Mouse (Mus musculus): Measurements from ENCODE around the gene Chpt1. TPM values are rescaled to one million over a fixed set of nuclear protein-coding genes. Genes with fewer than 3 reads are reported as not detected.
"Not testable (repeated sequence)": the region's sequence is repeated elsewhere in the genome, so short reads cannot be mapped to it uniquely, and the experiment has no call there.

The Chpt1 gene
- 10 to 100 TPM; 37.6 to 44.9 TPM for total RNA-seq (2021)
- long read RNA-seq, experiment 1, full-length matches to known transcripts: 70 of 79 reads
- long read RNA-seq, experiment 1, partial matches to known transcripts: 2 of 79 reads
- long read RNA-seq, experiment 1, other reads (novel, unspliced or antisense): 7 of 79 reads
- long read RNA-seq, experiment 2, full-length matches to known transcripts: 81 of 88 reads
- long read RNA-seq, experiment 2, partial matches to known transcripts: 3 of 88 reads
- long read RNA-seq, experiment 2, other reads (novel, unspliced or antisense): 4 of 88 reads

DNA sequence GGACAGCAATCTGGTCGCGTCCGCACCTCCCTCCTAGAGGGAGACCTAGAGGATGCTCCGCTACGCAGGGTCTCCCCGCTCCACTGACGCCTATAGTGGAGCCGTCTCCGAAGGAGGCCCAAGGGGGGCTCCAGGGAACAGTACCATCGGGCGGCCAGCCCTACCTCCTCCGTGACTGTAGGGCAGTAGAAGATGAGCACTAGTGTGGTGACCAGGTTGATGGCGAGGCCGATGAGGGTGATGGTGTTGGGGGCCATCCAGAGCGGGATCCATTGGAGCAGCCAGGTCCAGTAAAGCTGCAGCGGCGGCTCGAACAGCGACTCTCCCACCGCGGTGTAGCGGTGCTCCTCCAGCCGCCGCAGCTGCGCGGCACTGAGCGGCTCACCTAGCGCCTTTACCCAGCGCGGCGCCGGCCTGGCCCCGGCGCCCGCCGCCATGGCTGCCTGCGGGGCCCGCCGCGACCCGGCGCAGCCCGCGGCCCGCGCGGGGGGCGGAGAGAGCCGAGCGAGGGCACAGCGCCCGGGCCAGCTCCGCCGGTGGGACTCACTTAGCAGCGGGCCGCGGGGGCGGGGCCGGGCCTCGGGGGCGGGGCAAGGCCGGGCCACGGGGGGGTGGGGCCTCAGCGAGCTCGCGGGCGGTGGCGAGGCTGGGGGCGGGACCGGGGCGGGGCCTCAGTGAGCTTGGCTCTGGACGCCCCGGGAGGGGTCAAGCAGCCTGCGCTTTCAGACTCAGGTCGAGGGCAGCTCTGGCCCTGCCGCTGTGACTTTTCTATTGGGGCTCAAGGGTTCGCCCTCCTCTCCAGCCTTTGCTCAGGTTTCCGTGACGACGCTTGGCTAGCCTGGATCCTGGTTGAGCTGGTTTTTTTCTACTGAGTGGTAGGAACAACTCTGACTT is at the start of gene Chpt1:
TSS of gene Chpt1 (minus strand) at position 653 of the 894 bp plus-strand sequence.
- peak; percentile 95 for DNase-seq

DNA sequence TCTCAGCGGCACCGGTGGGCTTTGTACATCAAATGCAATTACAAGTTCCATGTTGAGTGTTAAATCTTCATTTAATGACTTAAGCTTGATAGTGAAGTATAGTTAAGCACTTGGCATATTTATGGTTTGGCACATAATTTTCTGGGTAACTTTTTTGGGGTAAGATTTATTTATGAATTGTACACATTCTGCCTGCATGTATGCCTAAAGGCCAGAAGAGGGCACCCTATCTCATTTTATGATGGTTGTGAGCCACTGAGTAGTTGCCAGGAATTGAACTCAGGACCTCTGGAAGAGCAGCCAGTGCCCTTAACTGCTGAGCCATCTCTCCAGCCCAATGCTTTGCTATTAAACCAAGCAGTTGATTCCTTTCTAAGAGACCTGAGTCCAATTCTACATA is 48.9 kb upstream of the Chpt1 start:
- no peak for DNase-seq

GRCm38 (mm10) chr10:88550225-88550624 is 46.4 kb upstream of the Chpt1 start:
- no peak for DNase-seq

- no peak for DNase-seq
These were observed 43.8 kb upstream of the Chpt1 start for GRCm38 (mm10) chr10:88547635-88548034.

GRCm38 (mm10) chr10:88530631-88531030 is 26.8 kb upstream of the Chpt1 start:
- DNase-seq: no peak

DNA sequence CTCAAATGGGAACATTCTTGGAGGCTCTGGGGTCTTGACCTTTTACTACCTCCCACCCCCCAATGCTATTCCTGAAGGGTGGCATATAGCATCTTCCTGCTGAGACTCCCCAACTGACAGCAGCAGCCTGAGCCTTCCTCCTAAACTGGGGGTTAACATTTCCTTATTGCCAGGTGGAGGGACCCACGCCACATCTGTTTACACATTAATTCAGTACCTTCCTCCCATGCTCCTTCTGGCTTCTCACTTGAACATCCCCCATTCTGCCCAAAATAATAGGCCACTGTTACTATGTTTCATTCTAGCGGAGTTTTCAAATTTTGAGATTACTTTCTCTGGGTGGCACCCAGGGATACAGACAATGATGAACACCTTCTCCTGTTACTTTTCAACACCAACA is 20.1 kb upstream of the Chpt1 start:
- no peak for DNase-seq

- no peak for DNase-seq
These were observed 19.3 kb upstream of the Chpt1 start for GRCm38 (mm10) chr10:88523212-88523611.

DNA sequence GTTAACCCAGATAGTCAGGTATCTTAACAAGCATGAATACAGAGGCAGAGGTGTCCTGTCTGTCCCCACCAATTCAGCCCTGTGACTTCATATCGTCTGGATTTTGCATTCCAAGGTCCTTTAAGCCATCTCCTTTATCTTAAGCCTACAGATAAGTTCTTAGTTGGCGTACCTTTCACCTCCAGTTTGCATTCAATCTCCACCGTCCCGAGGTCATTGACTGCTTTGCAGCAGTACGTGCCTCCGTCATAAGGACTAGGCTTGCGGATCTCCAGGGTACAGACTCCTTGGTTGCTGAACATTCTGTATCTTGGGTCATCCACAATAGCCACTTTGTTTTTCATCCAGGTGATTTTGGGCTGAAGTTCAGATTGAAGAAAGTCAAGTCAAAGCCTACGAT is 18.9 kb upstream of the Chpt1 start:
- DNase-seq: no peak

DNA sequence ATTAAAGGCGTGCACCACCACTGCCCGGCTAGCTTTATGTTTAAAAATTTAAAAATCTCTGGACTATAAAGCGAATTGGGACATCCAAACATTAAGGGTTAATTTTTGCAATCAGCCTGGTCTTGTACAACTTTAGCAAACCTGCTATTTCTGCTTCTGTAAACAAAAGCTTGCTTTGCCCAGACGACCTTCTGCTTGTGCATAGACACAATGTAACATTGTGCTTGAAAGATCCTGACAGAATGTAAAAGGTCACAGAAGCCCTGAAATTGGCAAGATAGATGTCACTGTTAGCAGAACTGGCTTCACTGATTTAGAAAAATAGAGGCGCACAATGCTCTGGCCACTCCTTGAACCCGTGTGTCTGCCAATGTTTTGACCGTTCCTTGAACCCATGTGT is 11.2 kb upstream of the Chpt1 start:
- not testable (repeated sequence) for DNase-seq

DNA sequence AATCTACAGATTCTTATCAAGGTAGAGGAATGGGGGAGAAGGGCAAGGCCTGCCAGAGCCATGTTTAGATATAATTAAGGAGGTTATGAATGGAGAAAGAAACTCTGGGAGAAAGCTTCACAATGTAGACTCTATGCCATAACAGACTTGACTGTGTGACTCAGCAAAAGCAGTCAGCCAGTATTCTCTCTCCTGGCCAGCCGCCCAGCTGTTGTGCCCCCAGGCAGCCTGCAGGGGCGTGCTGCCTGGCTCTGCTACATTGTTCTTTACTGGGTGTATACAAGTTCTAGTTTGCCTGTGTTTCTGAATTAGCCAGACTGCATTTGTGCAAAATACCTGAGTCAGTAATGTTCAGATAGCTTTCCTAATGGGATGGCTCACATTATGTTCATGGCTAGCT is 10.6 kb upstream of the Chpt1 start:
- peak; percentile 75 for DNase-seq

GRCm38 (mm10) chr10:88513574-88514135 is 9.8 kb upstream of the Chpt1 start:
- no peak for DNase-seq

GRCm38 (mm10) chr10:88511355-88511754 is 7.5 kb upstream of the Chpt1 start:
- DNase-seq: no peak

DNA sequence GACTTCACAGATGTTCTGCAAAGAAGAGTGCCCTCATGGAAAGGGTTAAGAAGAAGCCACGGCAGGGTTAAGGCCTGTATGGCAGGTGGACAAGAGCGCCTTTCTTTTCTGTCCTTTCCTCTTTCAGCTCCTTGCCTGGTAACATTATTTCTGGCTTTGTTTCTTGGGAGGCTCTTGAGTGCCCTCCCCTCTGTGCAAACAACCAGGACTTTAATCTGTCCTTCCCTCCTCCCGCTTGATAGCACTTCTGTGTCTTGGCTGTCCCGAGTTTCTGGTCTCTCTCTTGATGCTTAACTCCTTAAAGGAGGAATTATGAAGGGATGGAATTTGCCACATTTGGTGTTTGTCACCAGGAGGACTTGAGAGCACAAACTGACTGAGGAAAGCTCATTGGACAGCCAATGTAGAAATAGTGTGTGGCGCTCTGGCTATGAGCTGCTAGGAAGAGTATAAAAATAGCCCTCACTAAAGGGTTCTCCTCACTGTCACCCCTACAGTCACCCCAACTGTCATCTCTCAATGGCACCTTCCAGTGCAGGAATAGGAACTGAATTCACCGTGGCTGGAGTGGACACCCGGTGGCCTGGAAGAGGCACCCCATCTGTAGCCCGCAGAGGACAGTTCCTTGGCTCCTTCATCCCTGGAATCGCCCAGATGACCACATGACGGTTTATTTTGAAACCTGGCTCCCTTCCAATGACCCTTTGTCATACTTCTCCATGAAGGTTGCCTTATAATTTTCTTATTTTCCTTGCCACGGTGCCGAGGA is 6.8 kb upstream of the Chpt1 start:
- DNase-seq: no peak

DNA sequence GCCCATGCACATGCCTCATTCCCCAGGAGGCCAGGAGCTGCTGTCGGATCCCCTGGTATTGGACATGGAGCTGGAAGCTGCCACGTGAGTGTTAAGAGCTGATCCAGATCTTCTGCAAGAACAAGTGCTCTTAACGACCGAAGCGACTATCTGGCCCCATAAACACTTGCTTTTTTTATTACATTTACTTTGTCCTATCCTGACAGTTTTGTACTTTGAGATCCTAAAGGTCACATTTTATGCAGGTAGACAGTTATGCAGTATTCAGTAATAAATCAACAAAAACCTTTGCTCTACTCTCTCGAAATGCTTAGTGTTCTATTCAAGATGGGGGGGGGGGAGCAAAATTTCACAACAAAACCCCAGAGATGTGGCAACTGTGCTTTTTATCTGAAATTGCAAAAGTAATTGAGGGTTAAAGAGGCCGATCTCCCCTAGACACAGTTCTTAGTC is 3.8 kb upstream of the Chpt1 start:
- DNase-seq: no peak

- DNase-seq: no peak
These were observed 1.4 kb upstream of the Chpt1 start for GRCm38 (mm10) chr10:88505256-88505655.

- DNase-seq: no peak
These were observed 608 bp upstream of the Chpt1 start for GRCm38 (mm10) chr10:88504481-88504880.

DNA sequence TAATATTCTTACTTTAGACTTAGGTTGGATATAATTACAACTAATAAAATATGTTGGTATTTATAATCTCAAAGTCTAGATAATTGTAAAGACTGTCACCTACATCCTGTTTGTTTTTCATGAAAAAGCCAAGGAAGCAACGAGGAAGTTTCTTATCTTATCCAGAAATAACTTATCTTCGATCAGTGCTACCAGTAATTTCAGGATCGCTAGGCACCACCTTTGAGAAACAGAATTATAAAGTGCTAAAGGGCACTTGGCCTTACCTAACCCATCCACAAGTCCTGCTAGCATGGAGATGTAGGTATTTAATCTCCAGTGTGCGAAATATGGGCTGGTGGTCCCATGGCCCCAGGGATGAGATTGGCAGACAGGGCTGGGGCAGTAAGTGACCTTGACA is 954 bp downstream of the Chpt1 start:
- no peak for DNase-seq

- DNase-seq: no peak
These were observed 1.7 kb downstream of the Chpt1 start for GRCm38 (mm10) chr10:88501886-88502765.

DNA sequence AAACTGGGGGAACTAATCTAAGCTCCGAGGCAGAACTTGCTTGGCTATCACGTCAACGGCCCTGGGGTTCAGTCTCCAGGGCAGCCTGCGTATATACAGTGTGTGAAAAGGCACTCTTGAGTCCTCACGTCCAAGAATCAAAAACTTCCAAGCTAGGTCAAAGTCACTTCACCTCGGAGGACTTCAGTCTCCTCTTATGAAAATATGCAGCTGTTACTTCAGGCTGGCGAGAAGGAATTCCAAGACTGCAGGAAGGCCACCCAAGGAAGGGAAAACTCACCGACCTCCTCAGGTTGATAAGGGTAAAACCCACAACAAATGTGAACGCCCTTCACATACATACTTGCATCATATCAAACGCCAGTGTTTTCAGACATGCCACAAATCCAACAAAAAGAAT is 2.5 kb downstream of the Chpt1 start:
- DNase-seq: no peak

GRCm38 (mm10) chr10:88499993-88500392 is 3.9 kb downstream of the Chpt1 start:
- DNase-seq: no peak

DNA sequence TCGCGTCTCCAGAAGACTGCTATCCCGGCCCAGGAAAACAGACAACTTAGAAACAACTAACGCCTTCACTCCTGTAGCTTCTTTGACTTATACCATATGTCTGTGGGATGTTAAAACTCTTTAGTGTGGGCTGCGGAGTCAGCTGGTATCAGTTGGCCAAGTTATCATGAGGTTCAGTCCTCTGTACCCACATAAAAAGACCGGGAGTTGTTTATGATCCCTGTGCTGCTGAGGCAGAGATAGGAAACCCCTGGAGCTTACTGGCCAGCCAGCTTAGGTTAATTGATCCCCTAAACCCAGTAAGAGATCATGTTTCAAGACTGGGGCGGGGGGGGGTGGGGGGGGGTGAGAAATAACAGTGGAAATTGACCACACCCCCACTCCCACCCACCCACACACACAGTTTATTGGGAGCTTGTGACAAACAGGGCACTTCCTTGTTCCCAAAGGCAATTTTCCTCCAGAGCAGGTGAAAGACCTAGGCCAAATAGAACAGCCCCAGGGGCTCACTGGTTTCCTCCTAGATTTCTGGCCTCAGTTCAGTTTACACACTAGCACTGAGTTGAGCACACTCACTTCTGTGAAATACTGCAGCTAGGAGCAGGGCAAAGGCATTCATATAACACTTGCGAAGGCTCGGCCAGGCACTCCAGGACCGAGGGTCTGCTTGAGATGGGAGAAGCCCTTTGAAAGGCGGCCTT is 6.9 kb downstream of the Chpt1 start:
- no peak for DNase-seq

Data from gastrocnemius, postnatal 10 days (tissue).